Mouse (Mus musculus) thymus, postnatal 10 days (tissue): ENCODE measurements at regions not wholly inside any gene's neighbourhood (a gene's known extent, or its start where the extent isn't known, plus 50 kb on each side); places are given as distances from the start of the nearest gene placed in this dataset.
A peak's percentile ranks its signal among the peaks of the same experiment; 100 is the strongest.
"Not testable (repeated sequence)": the region's sequence is repeated elsewhere in the genome, so short reads cannot be mapped to it uniquely, and the experiment has no call there.

ENCODE experiments used
- DNase-seq, 2 experiments: peaks; one replicate each; pipeline ENCODE4 v3.0.0; 2021; ENCODE audit warnings: low spot score in 2 of 2

- no peak for DNase-seq
Observed at GRCm38 (mm10) chr13:25727504-25728095, 457.3 kb upstream of the Nrsn1 start.

GRCm38 (mm10) chr13:25722595-25723525 lies 452.6 kb upstream of the Nrsn1 start:
- no peak for DNase-seq

- no peak for DNase-seq
Observed at GRCm38 (mm10) chr13:25700965-25701364, 430.7 kb upstream of the Nrsn1 start.

- DNase-seq, result no peak
Observed at GRCm38 (mm10) chr13:25695956-25696355, 425.7 kb upstream of the Nrsn1 start.

- no peak for DNase-seq
Observed at GRCm38 (mm10) chr13:25695017-25695604, 424.8 kb upstream of the Nrsn1 start.

- no peak for DNase-seq
Observed at GRCm38 (mm10) chr13:25678221-25678735, 408.0 kb upstream of the Nrsn1 start.

GRCm38 (mm10) chr13:25675208-25675607 lies 404.9 kb upstream of the Nrsn1 start:
- DNase-seq, result no peak

GRCm38 (mm10) chr13:25666022-25666421 lies 395.7 kb upstream of the Nrsn1 start:
- no peak for DNase-seq

GRCm38 (mm10) chr13:25664963-25665606 lies 394.8 kb upstream of the Nrsn1 start:
- no peak for DNase-seq

- DNase-seq, result no peak
Observed at GRCm38 (mm10) chr13:25648430-25648786, 378.1 kb upstream of the Nrsn1 start.

- DNase-seq, result no peak
Observed at GRCm38 (mm10) chr13:25647711-25648429, 377.6 kb upstream of the Nrsn1 start.

GRCm38 (mm10) chr13:25639522-25640291 lies 369.4 kb upstream of the Nrsn1 start:
- DNase-seq, result no peak

GRCm38 (mm10) chr13:25629466-25629865 lies 359.2 kb upstream of the Nrsn1 start:
- no peak for DNase-seq

GRCm38 (mm10) chr13:25617578-25617977 lies 347.3 kb upstream of the Nrsn1 start:
- DNase-seq, result no peak

GRCm38 (mm10) chr13:25611986-25612385 lies 341.7 kb upstream of the Nrsn1 start:
- DNase-seq, result no peak

GRCm38 (mm10) chr13:25609641-25610040 lies 339.3 kb upstream of the Nrsn1 start:
- no peak for DNase-seq

GRCm38 (mm10) chr13:25609241-25609640 lies 338.9 kb upstream of the Nrsn1 start:
- DNase-seq, result no peak

GRCm38 (mm10) chr13:25601351-25601750 lies 331.0 kb upstream of the Nrsn1 start:
- not testable (repeated sequence) for DNase-seq

GRCm38 (mm10) chr13:25594629-25595028 lies 324.3 kb upstream of the Nrsn1 start:
- no peak for DNase-seq

- no peak for DNase-seq
Observed at GRCm38 (mm10) chr13:25570641-25571040, 300.3 kb upstream of the Nrsn1 start.

- DNase-seq, result peak; percentile 3 to 31
Observed at GRCm38 (mm10) chr13:25562746-25563145, 292.4 kb upstream of the Nrsn1 start.
